Mouse (Mus musculus): ENCODE measurements at regions not wholly inside any gene's neighbourhood (a gene's known extent, or its start where the extent isn't known, plus 50 kb on each side); places are given as distances from the start of the nearest gene placed in this dataset.

GRCm38 (mm10) chr5:148776796-148777659 is 152.1 kb downstream of the Katnal1 start:
- DNase-seq (no peak), ATAC-seq (ENCODE audit: low read depth) (no peak)
- Histone ChIP-seq H3K9ac (no peak overlapping the region), H3K9me3 (replicated peaks) (no peaks in the 10 kb centered on the region), H3K36me3 (no peaks in the 10 kb centered on the region), H3K4me2 (no peak overlapping the region), H3K27me3 (no peaks in the 10 kb centered on the region), H3K4me1 (replicated peaks) (peaks cover 42% of the 10 kb centered on the region), H3K27ac (no peak overlapping the region), H3K4me3 (replicated peaks) (no peak overlapping the region)
- 74% methylated on average over 20 of the region's 20 CpGs for WGBS (ENCODE audit: insufficient replicate concordance)

GRCm38 (mm10) chr5:148775232-148775631 is 153.9 kb downstream of the Katnal1 start:
- 50% methylated on average over 3 of the region's 3 CpGs for WGBS (ENCODE audit: insufficient replicate concordance)
- no peak for DNase-seq
- Histone ChIP-seq H3K36me3 (no peaks in the 10 kb centered on the region), H3K27me3 (no peaks in the 10 kb centered on the region), H3K4me2 (peak overlapping the region; percentile 34), H3K27ac (peak overlapping the region; percentile 54; the same call in 1 of the 2 replicates), H3K4me3 (replicated peaks) (no peak overlapping the region), H3K9me3 (replicated peaks) (no peaks in the 10 kb centered on the region), H3K4me1 (replicated peaks) (peaks cover 40% of the 10 kb centered on the region), H3K9ac (no peak overlapping the region)
- ATAC-seq (ENCODE audit: low read depth) = no peak

- WGBS (ENCODE audit: insufficient replicate concordance) = 14% methylated on average over 3 of the region's 3 CpGs
- Histone ChIP-seq H3K27me3 (no peaks in the 10 kb centered on the region), H3K4me3 (replicated peaks) (no peak overlapping the region), H3K36me3 (no peaks in the 10 kb centered on the region), H3K27ac (peak overlapping the region; percentile 54; the same call in 1 of the 2 replicates), H3K9ac (peak overlapping the region; percentile 24; the same call in 1 of the 2 replicates), H3K9me3 (replicated peaks) (no peaks in the 10 kb centered on the region), H3K4me1 (replicated peaks) (peaks cover 40% of the 10 kb centered on the region), H3K4me2 (peak overlapping the region; percentile 34)
- DNase-seq = peak; percentile 23
- ATAC-seq (ENCODE audit: low read depth) = peak; percentile 95
Measured at GRCm38 (mm10) chr5:148774446-148774845, 154.7 kb downstream of the Katnal1 start.

- Histone ChIP-seq H3K9me3 (replicated peaks) (no peaks in the 10 kb centered on the region), H3K4me1 (replicated peaks) (peaks cover 20% of the 10 kb centered on the region), H3K36me3 (no peaks in the 10 kb centered on the region), H3K4me3 (replicated peaks) (no peak overlapping the region), H3K27me3 (0 out of 2 replicates have a peak, but pooled peaks cover 3% of the 10 kb centered on the region), H3K27ac (no peak overlapping the region), H3K9ac (no peak overlapping the region), H3K4me2 (no peak overlapping the region)
- ATAC-seq (ENCODE audit: low read depth) (no peak), DNase-seq (no peak)
- 33% methylated on average over 4 of the region's 4 CpGs for WGBS (ENCODE audit: insufficient replicate concordance)
Measured at GRCm38 (mm10) chr5:148769452-148769851, 159.7 kb downstream of the Katnal1 start.

- WGBS (ENCODE audit: insufficient replicate concordance) = 66% methylated on average over 7 of the region's 7 CpGs
- no peak overlapping the region for H3K4me3 ChIP-seq (replicated peaks)
- no peaks in the 10 kb centered on the region for H3K9me3 ChIP-seq (replicated peaks)
- no peak overlapping the region for H3K27ac ChIP-seq
- H3K4me1 ChIP-seq (replicated peaks) = peaks cover 9% of the 10 kb centered on the region; the same call in 1 of the 2 replicates
- 0 out of 2 replicates have a peak, but pooled peaks cover 3% of the 10 kb centered on the region for H3K27me3 ChIP-seq
- no peak for ATAC-seq (ENCODE audit: low read depth)
- H3K4me2 ChIP-seq = no peak overlapping the region
- H3K36me3 ChIP-seq = no peaks in the 10 kb centered on the region
- no peak for DNase-seq
- H3K9ac ChIP-seq = no peak overlapping the region
Measured at GRCm38 (mm10) chr5:148768346-148768745, 160.8 kb downstream of the Katnal1 start.

GRCm38 (mm10) chr5:148765993-148766392 is 163.1 kb downstream of the Katnal1 start:
- ATAC-seq (ENCODE audit: low read depth) (no peak), DNase-seq (no peak)
- no peak overlapping the region for H3K27ac ChIP-seq
- H3K9ac ChIP-seq = no peak overlapping the region
- 63% methylated on average over 7 of the region's 7 CpGs for WGBS (ENCODE audit: insufficient replicate concordance)
- H3K36me3 ChIP-seq = no peaks in the 10 kb centered on the region
- peaks cover 7% of the 10 kb centered on the region; the same call in 1 of the 2 replicates for H3K4me1 ChIP-seq (replicated peaks)
- 0 out of 2 replicates have a peak, but pooled peaks cover 3% of the 10 kb centered on the region for H3K27me3 ChIP-seq
- H3K4me3 ChIP-seq (replicated peaks) = no peak overlapping the region
- no peak overlapping the region for H3K4me2 ChIP-seq
- no peaks in the 10 kb centered on the region for H3K9me3 ChIP-seq (replicated peaks)

GRCm38 (mm10) chr5:148760108-148760507 is 169.0 kb downstream of the Katnal1 start:
- H3K9ac ChIP-seq = no peak overlapping the region
- 79% methylated on average over 9 of the region's 9 CpGs for WGBS (ENCODE audit: insufficient replicate concordance)
- no peaks in the 10 kb centered on the region for H3K36me3 ChIP-seq

GRCm38 (mm10) chr5:148758786-148759185 is 170.3 kb downstream of the Katnal1 start:
- H3K36me3 ChIP-seq = no peaks in the 10 kb centered on the region
- H3K4me3 ChIP-seq (replicated peaks) = no peak overlapping the region
- peaks cover 5% of the 10 kb centered on the region; the same call in 1 of the 2 replicates for H3K4me1 ChIP-seq (replicated peaks)
- no peak overlapping the region for H3K27ac ChIP-seq
- H3K27me3 ChIP-seq = no peaks in the 10 kb centered on the region
- no peak for DNase-seq
- 0 out of 2 replicates have a peak, but pooled peaks cover 3% of the 10 kb centered on the region for H3K9me3 ChIP-seq (replicated peaks)
- no peak overlapping the region for H3K4me2 ChIP-seq
- 71% methylated on average over 7 of the region's 7 CpGs for WGBS (ENCODE audit: insufficient replicate concordance)
- no peak for ATAC-seq (ENCODE audit: low read depth)
- H3K9ac ChIP-seq = no peak overlapping the region

More at GRCm38 (mm10) chr5:148760108-148760507, 169.0 kb downstream of the Katnal1 start:
- no peak for DNase-seq
- H3K4me3 ChIP-seq (replicated peaks) = no peak overlapping the region
- H3K9me3 ChIP-seq (replicated peaks) = 0 out of 2 replicates have a peak, but pooled peaks cover 3% of the 10 kb centered on the region
- H3K4me2 ChIP-seq = no peak overlapping the region
- H3K4me1 ChIP-seq (replicated peaks) = peaks cover 2% of the 10 kb centered on the region; the same call in 1 of the 2 replicates
- ATAC-seq (ENCODE audit: low read depth) = no peak
- no peak overlapping the region for H3K27ac ChIP-seq
- no peaks in the 10 kb centered on the region for H3K27me3 ChIP-seq

GRCm38 (mm10) chr5:148757715-148758114 is 171.4 kb downstream of the Katnal1 start:
- Histone ChIP-seq H3K27me3 (no peaks in the 10 kb centered on the region), H3K4me2 (no peak overlapping the region), H3K36me3 (no peaks in the 10 kb centered on the region), H3K27ac (no peak overlapping the region), H3K9ac (no peak overlapping the region), H3K4me3 (replicated peaks) (no peak overlapping the region), H3K9me3 (replicated peaks) (0 out of 2 replicates have a peak, but pooled peaks cover 3% of the 10 kb centered on the region), H3K4me1 (replicated peaks) (peaks cover 5% of the 10 kb centered on the region; the same call in 1 of the 2 replicates)
- DNase-seq (no peak), ATAC-seq (ENCODE audit: low read depth) (no peak)
- 59% methylated on average over 5 of the region's 5 CpGs for WGBS (ENCODE audit: insufficient replicate concordance)

- 75% methylated on average over 8 of the region's 8 CpGs for WGBS (ENCODE audit: insufficient replicate concordance)
- H3K9ac ChIP-seq = no peak overlapping the region
- H3K27ac ChIP-seq = no peak overlapping the region
- peaks cover 4% of the 10 kb centered on the region; the same call in 1 of the 2 replicates for H3K9me3 ChIP-seq (replicated peaks)
- no peaks in the 10 kb centered on the region for H3K36me3 ChIP-seq
- H3K4me3 ChIP-seq (replicated peaks) = no peak overlapping the region
- H3K27me3 ChIP-seq = no peaks in the 10 kb centered on the region
- no peak for DNase-seq
- ATAC-seq (ENCODE audit: low read depth) = no peak
- peaks cover 5% of the 10 kb centered on the region; the same call in 1 of the 2 replicates for H3K4me1 ChIP-seq (replicated peaks)
- H3K4me2 ChIP-seq = no peak overlapping the region
Measured at GRCm38 (mm10) chr5:148757236-148757635, 171.9 kb downstream of the Katnal1 start.

GRCm38 (mm10) chr5:148756246-148756930 is 172.7 kb downstream of the Katnal1 start:
- no peaks in the 10 kb centered on the region for H3K36me3 ChIP-seq
- H3K9ac ChIP-seq = no peak overlapping the region
- H3K27ac ChIP-seq = no peak overlapping the region
- no peaks in the 10 kb centered on the region for H3K27me3 ChIP-seq
- peak; percentile 9; the same call in 1 of the 2 replicates for ATAC-seq (ENCODE audit: low read depth)
- H3K9me3 ChIP-seq (replicated peaks) = peaks cover 6% of the 10 kb centered on the region; the same call in 1 of the 2 replicates
- no peak overlapping the region for H3K4me2 ChIP-seq
- peaks cover 5% of the 10 kb centered on the region; the same call in 1 of the 2 replicates for H3K4me1 ChIP-seq (replicated peaks)
- 73% methylated on average over 16 of the region's 16 CpGs for WGBS (ENCODE audit: insufficient replicate concordance)
- peak; percentile 20 for DNase-seq
- no peak overlapping the region for H3K4me3 ChIP-seq (replicated peaks)
